Mouse (Mus musculus): ENCODE measurements at regions not wholly inside any gene's neighbourhood (a gene's known extent, or its start where the extent isn't known, plus 50 kb on each side); places are given as distances from the start of the nearest gene placed in this dataset.
"Not testable (repeated sequence)": the region's sequence is repeated elsewhere in the genome, so short reads cannot be mapped to it uniquely, and the experiment has no call there.

GRCm38 (mm10) chr3:96373600-96374342 is 78.3 kb downstream of the BC107364 start:
- not testable (repeated sequence) for TF ChIP-seq GATA1, TAL1 (IDR thresholded peaks at IDR 0.05; ENCODE audit: low read length)

Measured in erythroblast, embryonic 14.5 days (primary cell).